Mouse (Mus musculus) skeletal muscle tissue, postnatal 0 days (tissue): ENCODE measurements around the gene 5430419D17Rik. TPM values are rescaled to one million over a fixed set of nuclear protein-coding genes. Genes with fewer than 3 reads are reported as not detected.

Experiments
- polyA plus RNA-seq: library from polyadenylated mRNA; unstranded; fragments of >200 nt; fragmentation: Nextera tagmentation; extraction: Ambion mirVana; gene quantifications from 2 replicates; pipeline ENCODE4 v1.2.1, GENCODE M21; 2015

Gene 5430419D17Rik
- not detected in 2 replicates for polyA plus RNA-seq

GRCm38 (mm10) chr7:131174121-131174520, at the start of gene 5430419D17Rik:
Gene 5430419D17Rik (plus strand): TSS chr7:131174402.

GRCm38 (mm10) chr7:131146214-131146613, 28.0 kb upstream of the 5430419D17Rik start, which contains the start of gene 4933402N03Rik:
Gene 4933402N03Rik (minus strand): TSS chr7:131146314.

GRCm38 (mm10) chr7:131322192-131322591, 148.0 kb downstream of the 5430419D17Rik start, which contains the start of gene Cuzd1:
Gene Cuzd1 (minus strand): TSS chr7:131322292.

GRCm38 (mm10) chr7:131329416-131329815, 155.2 kb downstream of the 5430419D17Rik start, which contains the start of gene Fam24b:
Gene Fam24b (minus strand): TSS chr7:131329516.

GRCm38 (mm10) chr7:131333564-131333963, 159.4 kb downstream of the 5430419D17Rik start, which contains the start of gene Fam24a:
Gene Fam24a (plus strand): TSS chr7:131333864.

Other genes starting within 250 kb of the 5430419D17Rik start
- 30.9 and 55.3 TPM in 2 replicates for gene Htra1, start 238.3 kb upstream of the 5430419D17Rik start, polyA plus RNA-seq
- gene Dmbt1, start 142.3 kb upstream of the 5430419D17Rik start, polyA plus RNA-seq: not detected in 2 replicates
- gene 4933402N03Rik, start 28.1 kb upstream of the 5430419D17Rik start, polyA plus RNA-seq: not detected in 2 replicates
- 0.38 and 0.49 TPM in 2 replicates for gene Cuzd1, start 147.9 kb downstream of the 5430419D17Rik start, polyA plus RNA-seq
- not detected in 2 replicates for gene Fam24b, start 155.1 kb downstream of the 5430419D17Rik start, polyA plus RNA-seq
- gene Fam24a, start 159.5 kb downstream of the 5430419D17Rik start, polyA plus RNA-seq: not detected in 2 replicates
- 15.9 and 17.4 TPM in 2 replicates for gene 2310057M21Rik, start 188.4 kb downstream of the 5430419D17Rik start, polyA plus RNA-seq
- gene Pstk, start 196.7 kb downstream of the 5430419D17Rik start, polyA plus RNA-seq: 71.6 and 75.7 TPM in 2 replicates
- gene Ikzf5, start 236.1 kb downstream of the 5430419D17Rik start, polyA plus RNA-seq: 5.7 and 6.1 TPM in 2 replicates
- gene Acadsb, start 236.2 kb downstream of the 5430419D17Rik start, polyA plus RNA-seq: 76.7 and 83.0 TPM in 2 replicates